Mouse (Mus musculus) stomach, embryonic 16.5 days (tissue): ENCODE results near the gene C1qb. TPM values are rescaled to one million over a fixed set of nuclear protein-coding genes. Genes with fewer than 3 reads are reported as not detected.

Experiments
- ATAC-seq: fragments of 200-750 bp; cut with Nextera tagmentation; 2 replicates; pipeline ENCODE4 v1.8.0; 2017; ENCODE audit warnings: moderate number of reproducible peaks, moderate TSS enrichment; ENCODE audit not compliant: insufficient read depth, low FRiP score
- H3K27ac ChIP-seq: fragments of 300-500 bp; sonication (generic); 2 replicates; pipeline ENCODE4 v1.5.1; 2014; ENCODE audit warnings: low read length
- H3K27me3 ChIP-seq: fragments of 300-500 bp; sonication (generic); 2 replicates; pipeline ENCODE4 v1.6.1; 2014; ENCODE audit warnings: low read length, control low read depth, mixed read lengths; ENCODE audit not compliant: control insufficient read depth, insufficient read depth
- H3K36me3 ChIP-seq: fragments of 300-500 bp; sonication (generic); 2 replicates; pipeline ENCODE4 v1.6.1; 2014; ENCODE audit warnings: low read length; ENCODE audit not compliant: control insufficient read depth, insufficient read depth
- H3K4me1 ChIP-seq: fragments of 300-500 bp; sonication (generic); 2 replicates; pipeline ENCODE4 v1.6.1; 2014; ENCODE audit warnings: low read length, control low read depth, mixed read lengths; ENCODE audit not compliant: control insufficient read depth, insufficient read depth
- H3K4me2 ChIP-seq: fragments of 300-500 bp; sonication (generic); 2 replicates; pipeline ENCODE4 v1.6.1; 2014; ENCODE audit warnings: low read depth, low read length, mixed read lengths
- H3K4me3 ChIP-seq: fragments of 300-500 bp; sonication (generic); replicated peaks from 2 replicates; pipeline ENCODE4 v1.5.1; 2014; ENCODE audit warnings: mild to moderate bottlenecking, low read length
- H3K9ac ChIP-seq: fragments of 300-500 bp; sonication (generic); 2 replicates; pipeline ENCODE4 v1.6.1; 2014; ENCODE audit warnings: low read length
- H3K9me3 ChIP-seq: fragments of 300-500 bp; sonication (generic); replicated peaks from 2 replicates; pipeline ENCODE4 v1.6.1; 2016; ENCODE audit warnings: low read length, control low read depth; ENCODE audit not compliant: control insufficient read depth
- WGBS: fragments of 180-500 bp; shearing (Covaris S2); extraction: QIAGEN DNeasy Blood & Tissue Kit; methylation state at CpG from one replicate; pipeline ENCODE4 v1.1.7; 2014; 5-methylcytosine and 5-hydroxymethylcytosine counted together
- polyA plus RNA-seq: library from polyadenylated mRNA; unstranded; fragments of >200 nt; fragmentation: Nextera tagmentation; extraction: Ambion mirVana; gene quantifications from 2 replicates; pipeline ENCODE4 v1.2.1, GENCODE M21; 2015

The C1qb gene
- polyA plus RNA-seq, 1 experiment from 2014 or later: 79.3 TPM

DNA sequence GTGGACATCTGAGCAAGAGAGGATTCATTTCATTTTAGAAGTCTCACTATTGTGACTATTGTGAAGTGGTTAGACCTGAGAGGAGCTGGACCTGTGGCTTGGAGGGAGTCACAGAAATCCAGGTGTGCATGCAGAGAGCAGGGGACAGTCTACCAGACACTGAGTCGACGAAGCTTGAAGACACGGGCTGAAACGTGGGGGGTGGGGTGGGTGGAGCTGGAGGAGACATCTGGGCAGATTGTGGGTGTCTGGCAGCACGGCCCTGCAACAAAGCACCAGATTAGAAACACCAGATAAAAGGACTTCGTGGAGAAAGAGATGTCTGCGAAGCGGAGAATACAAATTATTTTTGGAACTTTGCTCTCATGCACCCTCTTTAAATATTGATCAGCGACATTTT lies 22.5 kb downstream of the C1qb start:
- Histone ChIP-seq H3K4me3 (no peak overlapping the region), H3K4me1 (peaks cover 17% of the 10 kb centered on the region), H3K9ac (no peak overlapping the region), H3K9me3 (no peaks in the 10 kb centered on the region), H3K27ac (no peak overlapping the region), H3K36me3 (no peaks in the 10 kb centered on the region), H3K4me2 (no peak overlapping the region), H3K27me3 (no peaks in the 10 kb centered on the region)
- ATAC-seq: no peak
- 55% methylated on average over 9 of the region's 9 CpGs for WGBS

DNA sequence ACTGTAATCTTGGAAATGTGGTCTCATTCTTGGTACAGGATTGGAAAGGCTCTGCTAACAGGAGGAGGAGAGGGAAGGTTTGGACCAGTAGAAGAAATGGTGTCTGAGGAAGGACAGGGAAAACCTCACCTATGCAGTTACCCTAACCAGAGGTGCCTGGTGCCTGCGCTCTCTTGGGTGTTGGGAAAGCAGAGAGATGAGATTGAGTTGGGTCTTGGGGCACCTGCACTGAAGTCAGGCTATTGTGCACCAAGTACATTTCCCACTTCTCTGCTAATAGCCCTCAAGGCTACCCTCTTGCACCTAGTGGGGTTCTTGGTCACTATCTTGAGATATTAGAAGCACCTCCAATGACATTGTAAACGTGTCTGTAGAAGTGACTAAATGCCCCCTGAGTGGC lies 23.6 kb downstream of the C1qb start:
- no peak overlapping the region for H3K4me2 ChIP-seq
- H3K27me3 ChIP-seq: no peaks in the 10 kb centered on the region
- no peak overlapping the region; the same call in 1 of the 2 replicates for H3K27ac ChIP-seq
- H3K36me3 ChIP-seq: no peaks in the 10 kb centered on the region
- H3K9ac ChIP-seq: no peak overlapping the region
- no peaks in the 10 kb centered on the region for H3K9me3 ChIP-seq
- H3K4me3 ChIP-seq: no peak overlapping the region
- ATAC-seq: no peak
- WGBS: 60% methylated on average over 2 of the region's 2 CpGs
- H3K4me1 ChIP-seq: peaks cover 12% of the 10 kb centered on the region

DNA sequence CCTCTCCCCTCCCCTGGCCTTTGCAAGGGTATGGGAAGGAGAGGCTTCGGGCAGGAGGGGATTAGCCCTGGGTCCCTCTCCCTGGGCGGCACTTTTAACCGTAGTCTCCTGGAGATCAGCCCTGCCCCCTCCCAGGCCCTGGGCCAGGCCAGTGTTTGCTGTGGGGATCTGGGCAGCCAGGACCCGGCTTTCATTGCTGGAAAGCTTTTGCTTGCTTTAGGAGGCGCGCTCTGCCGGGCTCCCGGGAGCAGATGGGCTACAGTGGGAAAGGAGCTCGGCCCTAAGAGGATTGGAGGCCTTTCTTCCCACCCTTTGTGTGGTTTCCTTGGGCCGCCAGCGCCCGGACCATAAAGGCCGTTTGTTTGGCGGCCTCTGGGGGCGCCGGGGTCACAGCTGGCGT lies 24.2 kb downstream of the C1qb start:
- peak overlapping the region; percentile 20; the same call in 1 of the 2 replicates for H3K4me2 ChIP-seq
- H3K27me3 ChIP-seq: no peaks in the 10 kb centered on the region
- 8% methylated on average over 17 of the region's 17 CpGs for WGBS
- ATAC-seq: peak; percentile 44; the same call in 1 of the 2 replicates
- H3K4me1 ChIP-seq: peaks cover 12% of the 10 kb centered on the region
- no peak overlapping the region for H3K4me3 ChIP-seq
- H3K9me3 ChIP-seq: no peaks in the 10 kb centered on the region
- no peaks in the 10 kb centered on the region for H3K36me3 ChIP-seq
- peak overlapping the region; percentile 32 for H3K9ac ChIP-seq
- peak overlapping the region; percentile 13; the same call in 1 of the 2 replicates for H3K27ac ChIP-seq

DNA sequence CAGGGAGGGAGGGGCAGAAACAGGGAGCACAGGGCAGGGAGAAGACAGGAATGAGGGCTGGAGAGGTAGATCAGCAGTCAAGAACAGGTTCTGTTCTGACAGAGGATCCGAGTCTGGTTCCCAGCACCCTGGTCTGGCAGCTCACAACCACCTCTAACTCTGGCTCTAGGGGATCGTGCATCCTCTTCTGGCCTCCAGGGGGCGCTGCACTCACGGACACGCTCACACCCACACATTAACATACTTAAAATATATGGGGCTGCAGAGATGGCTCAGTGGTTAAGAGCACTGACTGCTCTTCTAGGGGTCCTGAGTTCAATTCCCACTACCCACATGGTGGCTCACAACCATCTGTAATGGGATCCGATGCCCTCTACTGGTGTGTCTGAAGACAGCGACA lies 26.0 kb downstream of the C1qb start:
- Histone ChIP-seq H3K27ac (no peak overlapping the region), H3K27me3 (no peaks in the 10 kb centered on the region), H3K9ac (no peak overlapping the region), H3K9me3 (no peaks in the 10 kb centered on the region), H3K4me1 (peaks cover 12% of the 10 kb centered on the region), H3K4me3 (no peak overlapping the region), H3K36me3 (no peaks in the 10 kb centered on the region), H3K4me2 (no peak overlapping the region)
- 83% methylated on average over 7 of the region's 7 CpGs for WGBS
- ATAC-seq: no peak

DNA sequence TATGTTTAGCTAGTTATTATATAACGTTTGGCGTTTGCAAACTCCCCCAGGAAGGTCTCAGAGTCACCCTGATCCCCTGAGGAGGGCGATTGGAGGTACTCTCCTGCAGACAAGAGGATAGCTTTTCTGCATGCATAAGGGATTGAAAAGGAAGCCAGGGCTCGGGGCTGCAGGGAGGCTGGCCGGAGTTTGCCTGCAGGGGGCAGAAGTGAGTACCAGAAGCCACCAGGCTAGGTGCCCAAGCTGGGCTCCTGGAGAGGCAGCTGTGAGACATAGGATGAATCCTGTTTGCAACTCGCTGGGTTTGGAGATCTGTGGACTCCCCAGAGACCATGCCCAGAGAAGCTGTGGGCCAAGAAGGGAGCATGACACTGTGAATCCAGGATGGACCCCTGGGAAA lies 30.9 kb downstream of the C1qb start:
- Histone ChIP-seq H3K4me1 (no peaks in the 10 kb centered on the region), H3K4me3 (no peak overlapping the region), H3K9me3 (no peaks in the 10 kb centered on the region), H3K4me2 (no peak overlapping the region), H3K27ac (no peak overlapping the region), H3K36me3 (no peaks in the 10 kb centered on the region), H3K9ac (no peak overlapping the region), H3K27me3 (no peaks in the 10 kb centered on the region)
- ATAC-seq: no peak
- WGBS: 35% methylated on average over 6 of the region's 6 CpGs

DNA sequence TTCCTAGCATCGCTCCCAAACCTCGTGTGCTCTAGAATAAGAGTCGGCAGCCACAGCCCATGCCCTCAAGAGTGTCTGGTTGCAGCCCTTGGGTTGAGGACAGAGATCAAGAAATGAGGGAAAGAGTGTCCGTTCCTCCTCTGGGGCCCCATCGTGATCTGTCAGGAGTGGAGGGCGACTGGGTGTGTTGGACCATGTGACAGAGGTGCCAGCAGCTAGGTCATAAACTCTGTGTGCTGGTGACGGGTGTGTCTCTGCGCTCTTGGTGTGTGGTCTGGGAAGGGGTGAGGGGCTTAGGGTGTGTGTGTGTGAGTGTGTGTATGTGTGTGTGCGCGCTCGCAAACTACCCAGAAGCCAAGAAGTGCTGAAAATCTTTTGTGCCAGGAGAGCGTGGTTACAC lies 33.0 kb downstream of the C1qb start:
- peak; percentile 42; the same call in 1 of the 2 replicates for ATAC-seq
- no peaks in the 10 kb centered on the region for H3K36me3 ChIP-seq
- no peaks in the 10 kb centered on the region for H3K9me3 ChIP-seq
- H3K4me3 ChIP-seq: no peak overlapping the region
- no peaks in the 10 kb centered on the region for H3K27me3 ChIP-seq
- WGBS: 70% methylated on average over 12 of the region's 12 CpGs
- H3K9ac ChIP-seq: no peak overlapping the region
- no peaks in the 10 kb centered on the region for H3K4me1 ChIP-seq
- H3K27ac ChIP-seq: no peak overlapping the region
- H3K4me2 ChIP-seq: no peak overlapping the region

DNA sequence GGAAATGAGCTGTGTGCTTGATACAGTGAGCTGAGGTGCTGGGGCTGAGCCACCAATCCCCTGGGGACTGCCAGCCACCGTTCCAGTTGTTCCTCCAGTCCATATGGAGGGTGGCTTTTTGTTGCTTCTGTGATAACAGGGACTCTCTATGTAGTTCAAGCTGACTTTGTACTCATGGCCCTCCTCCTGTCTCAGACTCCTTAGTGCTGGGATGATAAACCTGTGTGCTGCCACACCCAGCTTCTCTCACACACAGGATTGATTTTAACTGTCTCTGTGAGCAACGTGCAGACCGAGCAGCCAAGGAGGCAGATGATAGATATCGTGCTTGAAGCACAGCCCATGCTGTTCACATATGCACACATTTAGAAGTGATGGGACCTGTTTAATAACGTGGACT lies 33.9 kb downstream of the C1qb start:
- Histone ChIP-seq H3K36me3 (no peaks in the 10 kb centered on the region), H3K27me3 (no peaks in the 10 kb centered on the region), H3K4me1 (no peaks in the 10 kb centered on the region), H3K4me3 (no peak overlapping the region), H3K27ac (no peak overlapping the region), H3K4me2 (no peak overlapping the region), H3K9me3 (no peaks in the 10 kb centered on the region), H3K9ac (no peak overlapping the region)
- WGBS: 35% methylated on average over 5 of the region's 5 CpGs
- ATAC-seq: no peak; the same call in 1 of the 2 replicates

DNA sequence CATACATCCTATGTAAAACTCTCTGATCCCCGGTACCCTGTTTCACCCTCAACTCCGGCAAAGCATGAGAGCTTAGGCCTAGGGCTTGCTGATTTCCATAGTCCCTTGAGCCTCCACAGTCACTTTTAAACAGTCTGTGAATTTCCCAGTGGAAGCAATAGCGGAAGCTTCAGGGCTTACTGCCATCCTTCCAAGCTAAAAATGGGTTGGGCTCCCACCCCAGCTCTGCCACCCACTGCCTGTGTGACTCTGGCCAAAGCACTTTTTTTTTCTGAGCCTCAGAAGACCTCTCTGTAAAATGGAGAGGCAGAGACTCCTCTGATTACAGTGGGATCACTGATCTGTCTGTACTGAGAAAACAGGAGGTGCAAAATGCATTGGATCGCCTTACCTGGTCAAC lies 37.4 kb downstream of the C1qb start:
- 66% methylated on average over 4 of the region's 4 CpGs for WGBS
- no peak for ATAC-seq
- H3K27ac ChIP-seq: no peak overlapping the region

DNA sequence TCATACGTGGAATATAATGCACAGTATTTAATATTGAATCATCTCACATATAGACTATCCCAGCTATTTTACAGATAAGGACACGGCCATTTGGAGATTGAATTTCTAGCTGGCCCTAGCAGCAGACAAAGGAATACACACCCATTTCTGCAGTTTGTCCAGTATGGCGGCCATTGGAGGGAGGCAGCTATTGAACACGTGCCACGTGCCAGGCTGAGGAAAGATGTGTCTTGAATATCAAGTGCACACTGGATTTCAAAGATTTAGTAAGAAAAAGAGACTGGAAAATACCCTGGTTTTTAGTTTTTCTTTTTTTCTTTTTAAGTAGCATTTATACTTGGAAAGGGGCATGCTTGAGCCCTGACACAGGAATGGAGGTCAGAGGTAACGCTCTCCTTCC lies 38.8 kb downstream of the C1qb start:
- no peak overlapping the region for H3K4me3 ChIP-seq
- no peaks in the 10 kb centered on the region for H3K4me1 ChIP-seq
- H3K4me2 ChIP-seq: no peak overlapping the region
- no peaks in the 10 kb centered on the region for H3K27me3 ChIP-seq
- no peak for ATAC-seq
- 68% methylated on average over 6 of the region's 6 CpGs for WGBS
- no peaks in the 10 kb centered on the region for H3K9me3 ChIP-seq
- H3K9ac ChIP-seq: no peak overlapping the region
- H3K27ac ChIP-seq: no peak overlapping the region
- no peaks in the 10 kb centered on the region for H3K36me3 ChIP-seq

More for the DNA sequence above, 37.4 kb downstream of the C1qb start:
- Histone ChIP-seq H3K36me3 (no peaks in the 10 kb centered on the region), H3K9ac (no peak overlapping the region), H3K4me1 (no peaks in the 10 kb centered on the region), H3K4me2 (no peak overlapping the region), H3K9me3 (no peaks in the 10 kb centered on the region), H3K27me3 (no peaks in the 10 kb centered on the region), H3K4me3 (no peak overlapping the region)

DNA sequence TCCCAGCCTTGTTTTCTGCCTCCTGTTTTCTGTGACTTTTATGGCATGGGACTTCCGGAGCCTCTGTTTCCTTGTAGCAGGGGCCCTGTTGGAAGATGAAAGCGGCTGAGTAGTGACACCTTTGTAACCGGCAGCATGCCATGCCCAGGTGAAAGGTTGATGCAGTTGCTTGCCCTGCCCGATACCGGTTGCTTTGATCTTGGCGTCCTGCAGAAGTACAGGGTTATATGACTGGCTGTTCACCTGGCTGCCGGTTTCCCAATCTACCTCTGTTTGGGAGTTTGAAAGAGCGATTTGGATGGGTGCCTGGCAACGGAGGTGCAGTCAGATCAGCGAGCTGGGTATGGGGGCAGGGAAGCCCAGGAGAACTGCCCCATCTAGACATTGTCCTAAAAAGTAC lies 43.2 kb downstream of the C1qb start:
- 51% methylated on average over 10 of the region's 10 CpGs for WGBS
- peaks cover 13% of the 10 kb centered on the region; the same call in 1 of the 2 replicates for H3K4me1 ChIP-seq
- H3K27me3 ChIP-seq: no peaks in the 10 kb centered on the region
- no peak overlapping the region for H3K4me3 ChIP-seq
- no peaks in the 10 kb centered on the region for H3K36me3 ChIP-seq
- no peak overlapping the region for H3K9ac ChIP-seq
- ATAC-seq: no peak
- H3K4me2 ChIP-seq: no peak overlapping the region
- H3K9me3 ChIP-seq: no peaks in the 10 kb centered on the region
- no peak overlapping the region for H3K27ac ChIP-seq
